Mouse (Mus musculus) heart, postnatal 0 days (tissue): ENCODE measurements around the gene Arid1a.

Source experiments
- CTCF ChIP-seq: IDR thresholded peaks from 2 replicates; pipeline ENCODE4 v1.5.1; 2016; ENCODE audit warnings: antibody characterized with exemption, control low read depth, low read depth
- EP300 ChIP-seq: IDR thresholded peaks from 2 replicates; pipeline ENCODE4 v1.6.1; 2016; ENCODE audit warnings: antibody characterized with exemption, low read depth

- TF ChIP-seq CTCF (no peak), EP300 (no peak)
Measured at GRCm38 (mm10) chr4:133753375-133754190, 3.0 kb downstream of the Arid1a start.
